14 mouse cellular contexts compared by ENCODE assay signal in genomic region chr1:50629473-50630071, GRCm38 (mm10).
DNase-seq lines count a peak whose midpoint lies in the region; ATAC-seq lines count a peak whose summit lies in the region.
"Had no signal": no experiment of that assay in that cellular context is flagged by ENCODE, and none has a peak within 500 bp of the region (broad histone marks: within the 10 kb centered on the region; RNA-seq: fewer than 3 reads in every experiment).

No protein-coding gene starts in this region.

- H3K27ac ChIP-seq in midbrain, embryonic 12.5 days (replicated peaks) = no peak overlapping the region
- no peak overlapping the region for H3K27ac ChIP-seq in midbrain, embryonic 11.5 days (ENCODE audit: low read depth, low read length)
- H3K27ac ChIP-seq in midbrain, embryonic 15.5 days = no peak overlapping the region
- H3K27ac ChIP-seq: embryonic facial prominence, embryonic 12.5 days; forebrain, embryonic 12.5 days; limb, embryonic 12.5 days had no signal

- peak; percentile 5 to 27 for DNase-seq in adrenal gland, adult (ENCODE audit: inconsistent age in 2 of 2, low spot score in 1 of 2)
- DNase-seq in adrenal gland, postnatal 10 days = no peak
- no peak for DNase-seq in midbrain, embryonic 11.5 days (ENCODE audit: low spot score, missing footprints)
- peak; percentile 81 for DNase-seq in fat pad, adult 2 months (ENCODE audit: extremely low read depth, low read depth, low spot score)
- no peak for DNase-seq in right cerebral cortex, postnatal 25 days
- no peak for DNase-seq in urinary bladder, adult 18-20 months (ENCODE audit: low spot score in 2 of 2)
- DNase-seq: adrenal gland, adult 8-10 months; lung, postnatal 36 days had no signal

- no peak overlapping the region for H3K4me2 ChIP-seq in midbrain, embryonic 12.5 days (replicated peaks)
- H3K4me2 ChIP-seq in midbrain, embryonic 11.5 days = no peak overlapping the region
- H3K4me2 ChIP-seq in midbrain, embryonic 15.5 days = no peak overlapping the region
- H3K4me2 ChIP-seq: embryonic facial prominence, embryonic 12.5 days; forebrain, embryonic 12.5 days; limb, embryonic 12.5 days had no signal

- H3K27me3 ChIP-seq in midbrain, embryonic 12.5 days = no peaks in the 10 kb centered on the region
- no peaks in the 10 kb centered on the region for H3K27me3 ChIP-seq in midbrain, embryonic 11.5 days (ENCODE audit: control insufficient read depth, insufficient read depth, low read length)
- H3K27me3 ChIP-seq in midbrain, embryonic 15.5 days (replicated peaks) = no peaks in the 10 kb centered on the region
- H3K27me3 ChIP-seq: embryonic facial prominence, embryonic 12.5 days; forebrain, embryonic 12.5 days; limb, embryonic 12.5 days had no signal

- 65% methylated on average over 3 of the region's 3 CpGs for WGBS in midbrain, embryonic 12.5 days
- 74% methylated on average over 3 of the region's 3 CpGs for WGBS in midbrain, embryonic 11.5 days
- WGBS in midbrain, embryonic 15.5 days = 45% methylated on average over 3 of the region's 3 CpGs

- peak; percentile 34; the same call in 1 of the 2 replicates for ATAC-seq in midbrain, embryonic 12.5 days (ENCODE audit: low FRiP score, low read depth)
- no peak for ATAC-seq in midbrain, embryonic 11.5 days (ENCODE audit: low FRiP score)
- ATAC-seq in midbrain, embryonic 15.5 days (replicated peaks) = peak; percentile 82
- ATAC-seq: inflammation-experienced regulatory T-cells, adult 6 months had no signal

- H3K4me1 ChIP-seq in midbrain, embryonic 12.5 days = no peaks in the 10 kb centered on the region
- no peaks in the 10 kb centered on the region for H3K4me1 ChIP-seq in midbrain, embryonic 11.5 days (ENCODE audit: control insufficient read depth, insufficient read depth, low read length)
- H3K4me1 ChIP-seq in midbrain, embryonic 15.5 days = no peaks in the 10 kb centered on the region
- H3K4me1 ChIP-seq: embryonic facial prominence, embryonic 12.5 days; forebrain, embryonic 12.5 days had no signal

- no peak overlapping the region for H3K9ac ChIP-seq in midbrain, embryonic 12.5 days (replicated peaks)
- H3K9ac ChIP-seq in midbrain, embryonic 11.5 days (ENCODE audit: low read length) = no peak overlapping the region
- no peak overlapping the region for H3K9ac ChIP-seq in midbrain, embryonic 15.5 days
- H3K9ac ChIP-seq: embryonic facial prominence, embryonic 12.5 days; forebrain, embryonic 12.5 days; limb, embryonic 12.5 days had no signal

- H3K9me3 ChIP-seq in midbrain, embryonic 12.5 days = no peaks in the 10 kb centered on the region
- no peaks in the 10 kb centered on the region for H3K9me3 ChIP-seq in midbrain, embryonic 11.5 days (ENCODE audit: control insufficient read depth, low read length)
- no peaks in the 10 kb centered on the region for H3K9me3 ChIP-seq in midbrain, embryonic 15.5 days
- H3K9me3 ChIP-seq: embryonic facial prominence, embryonic 12.5 days; forebrain, embryonic 12.5 days; limb, embryonic 12.5 days had no signal

- H3K4me3 ChIP-seq in midbrain, embryonic 12.5 days = no peak overlapping the region
- H3K4me3 ChIP-seq in midbrain, embryonic 11.5 days (ENCODE audit: low read depth, low read length) = no peak overlapping the region
- no peak overlapping the region for H3K4me3 ChIP-seq in midbrain, embryonic 15.5 days
- H3K4me3 ChIP-seq: embryonic facial prominence, embryonic 12.5 days; forebrain, embryonic 12.5 days; limb, embryonic 12.5 days had no signal

- H3K36me3 ChIP-seq in midbrain, embryonic 12.5 days = no peaks in the 10 kb centered on the region
- no peaks in the 10 kb centered on the region for H3K36me3 ChIP-seq in midbrain, embryonic 11.5 days (ENCODE audit: control insufficient read depth, insufficient read depth, low read length)
- no peaks in the 10 kb centered on the region for H3K36me3 ChIP-seq in midbrain, embryonic 15.5 days (replicated peaks)
- H3K36me3 ChIP-seq: embryonic facial prominence, embryonic 12.5 days; forebrain, embryonic 12.5 days; limb, embryonic 12.5 days had no signal

Comparison
In these comparisons a context has a peak if more than half of its experiments do, and no peak if none do; other contexts are left out.
1. DNase-seq: peak in adrenal gland, adult (2 of 2) and fat pad, adult 2 months (single experiment); none in adrenal gland, postnatal 10 days (single experiment), midbrain, embryonic 11.5 days (single experiment), right cerebral cortex, postnatal 25 days (single experiment) and urinary bladder, adult 18-20 months (0 of 2).